Mouse (Mus musculus) kidney, adult 2 months (tissue): ENCODE results near the gene Il10ra.

Source experiments
- CTCF ChIP-seq: fragments of 200-500 bp; conservative IDR thresholded peaks from 2 replicates; pipeline ENCODE4 v1.5.1; 2011; ENCODE audit warnings: low read depth, mild to moderate bottlenecking, control low read depth, low read length, moderate library complexity, mixed read lengths; ENCODE audit not compliant: insufficient read depth, insufficient read length
- POLR2A ChIP-seq: fragments of 200-500 bp; IDR thresholded peaks from one replicate; pipeline ENCODE4 v1.6.1; 2011; ENCODE audit warnings: low read depth, low read length, control low read depth

- no peak for TF ChIP-seq POLR2A
- TF ChIP-seq CTCF, result no peak
Observed at GRCm38 (mm10) chr9:45268079-45268478, 870 bp downstream of the Il10ra start.
